Mouse (Mus musculus): Measurements from ENCODE around the gene Rps18. TPM values are rescaled to one million over a fixed set of nuclear protein-coding genes. Genes with fewer than 3 reads are reported as not detected.

The Rps18 gene
- polyA plus RNA-seq, 1 experiment, result 212 TPM

DNA sequence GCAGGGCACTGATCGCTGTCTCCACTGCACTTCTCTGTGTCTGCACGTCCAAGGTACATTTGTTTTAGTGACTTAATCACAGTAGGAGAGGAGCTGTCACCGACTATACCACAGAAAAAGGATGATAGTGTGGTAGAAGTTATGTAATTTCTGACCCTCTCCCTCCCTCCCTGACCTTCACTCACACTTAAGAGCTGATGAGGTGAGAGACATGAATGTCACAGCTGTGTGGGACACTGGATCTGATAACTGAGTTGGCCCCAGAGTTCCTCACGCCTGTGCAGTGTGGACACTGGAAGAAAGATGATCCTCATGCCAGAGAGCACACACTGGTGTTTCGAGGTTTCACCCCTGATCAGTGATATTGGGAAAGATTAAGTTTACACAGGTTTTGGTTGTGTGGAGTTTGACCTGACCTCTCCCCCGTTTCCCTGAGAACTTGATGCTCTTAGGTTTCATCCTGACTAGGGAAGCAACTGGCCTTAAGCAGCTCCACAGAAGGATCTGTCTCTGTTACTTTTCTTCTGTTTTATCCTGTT is 23.8 kb upstream of the Rps18 start:
- H3K27ac ChIP-seq (ENCODE audit: control insufficient read depth, insufficient read depth, low read depth, low read length), result no peak overlapping the region
- H3K36me3 ChIP-seq (ENCODE audit: control insufficient read depth, insufficient read depth, low read length), result no peaks in the 10 kb centered on the region
- no peak overlapping the region for H3K4me3 ChIP-seq (ENCODE audit: control insufficient read depth, low read depth, low read length)
- H3K27me3 ChIP-seq (ENCODE audit: control insufficient read depth, insufficient read depth, low read length), result no peaks in the 10 kb centered on the region
- no peak for TF ChIP-seq CTCF (IDR thresholded peaks at IDR 0.05; ENCODE audit: control insufficient read depth, insufficient read depth, insufficient replicate concordance, low read depth, low read length)
- TF ChIP-seq POLR2A (IDR thresholded peaks at IDR 0.05; ENCODE audit: control insufficient read depth, low read depth, low read length), result no peak
- peaks cover 5% of the 10 kb centered on the region for H3K4me1 ChIP-seq (ENCODE audit: control insufficient read depth, insufficient read depth, low read length)

DNA sequence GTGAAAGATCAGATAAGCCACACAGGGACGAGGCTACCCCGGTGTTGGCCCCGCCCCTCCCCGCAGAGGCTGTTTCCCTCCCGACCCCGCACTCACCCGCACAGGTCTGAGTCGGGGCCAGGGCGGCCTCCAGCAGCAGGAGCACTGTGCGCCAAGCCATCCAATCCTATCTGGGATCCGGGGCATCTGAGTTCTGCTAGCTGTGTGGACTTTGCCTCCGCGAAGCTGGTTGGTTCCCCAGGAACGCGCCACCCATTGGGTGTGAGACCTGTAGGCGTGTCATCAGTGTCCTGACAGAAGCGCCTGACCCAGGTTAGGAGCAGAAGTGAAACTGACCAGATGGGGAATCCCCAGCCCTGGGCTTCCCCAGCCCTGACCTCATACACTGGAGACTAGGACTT is 22.8 kb upstream of the Rps18 start:
- no peak overlapping the region for H3K27ac ChIP-seq (ENCODE audit: control insufficient read depth, insufficient read depth, low read depth, low read length)
- no peaks in the 10 kb centered on the region for H3K27me3 ChIP-seq (ENCODE audit: control insufficient read depth, insufficient read depth, low read length)
- TF ChIP-seq POLR2A (IDR thresholded peaks at IDR 0.05; ENCODE audit: control insufficient read depth, low read depth, low read length) (no peak), CTCF (IDR thresholded peaks at IDR 0.05; ENCODE audit: control insufficient read depth, insufficient read depth, insufficient replicate concordance, low read depth, low read length) (no peak)
- peak overlapping the region; percentile 35; the same call in 1 of the 2 replicates for H3K4me3 ChIP-seq (ENCODE audit: control insufficient read depth, low read depth, low read length)
- H3K4me1 ChIP-seq (ENCODE audit: control insufficient read depth, insufficient read depth, low read length), result peaks cover 5% of the 10 kb centered on the region
- no peaks in the 10 kb centered on the region for H3K36me3 ChIP-seq (ENCODE audit: control insufficient read depth, insufficient read depth, low read length)

- Histone ChIP-seq H3K36me3 (ENCODE audit: control insufficient read depth, insufficient read depth, low read length) (no peaks in the 10 kb centered on the region), H3K27ac (ENCODE audit: control insufficient read depth, insufficient read depth, low read depth, low read length) (no peak overlapping the region), H3K4me1 (ENCODE audit: control insufficient read depth, insufficient read depth, low read length) (peaks cover 5% of the 10 kb centered on the region), H3K27me3 (ENCODE audit: control insufficient read depth, insufficient read depth, low read length) (no peaks in the 10 kb centered on the region), H3K4me3 (ENCODE audit: control insufficient read depth, low read depth, low read length) (peak overlapping the region; percentile 35)
- no peak for TF ChIP-seq POLR2A (IDR thresholded peaks at IDR 0.05; ENCODE audit: control insufficient read depth, low read depth, low read length)
- no peak for TF ChIP-seq CTCF (IDR thresholded peaks at IDR 0.05; ENCODE audit: control insufficient read depth, insufficient read depth, insufficient replicate concordance, low read depth, low read length)
Observed at GRCm38 (mm10) chr17:33977861-33978557, 22.2 kb upstream of the Rps18 start.

GRCm38 (mm10) chr17:33973572-33973971 is 17.8 kb upstream of the Rps18 start:
- no peaks in the 10 kb centered on the region for H3K27me3 ChIP-seq (ENCODE audit: control insufficient read depth, insufficient read depth, low read length)
- peaks cover 5% of the 10 kb centered on the region for H3K4me1 ChIP-seq (ENCODE audit: control insufficient read depth, insufficient read depth, low read length)
- H3K36me3 ChIP-seq (ENCODE audit: control insufficient read depth, insufficient read depth, low read length), result no peaks in the 10 kb centered on the region
- H3K4me3 ChIP-seq (ENCODE audit: control insufficient read depth, low read depth, low read length), result no peak overlapping the region
- H3K27ac ChIP-seq (ENCODE audit: control insufficient read depth, insufficient read depth, low read depth, low read length), result no peak overlapping the region
- TF ChIP-seq CTCF (IDR thresholded peaks at IDR 0.05; ENCODE audit: control insufficient read depth, insufficient read depth, insufficient replicate concordance, low read depth, low read length), result no peak
- no peak for TF ChIP-seq POLR2A (IDR thresholded peaks at IDR 0.05; ENCODE audit: control insufficient read depth, low read depth, low read length)

GRCm38 (mm10) chr17:33972691-33973090 is 16.9 kb upstream of the Rps18 start:
- Histone ChIP-seq H3K27me3 (ENCODE audit: control insufficient read depth, insufficient read depth, low read length) (no peaks in the 10 kb centered on the region), H3K4me1 (ENCODE audit: control insufficient read depth, insufficient read depth, low read length) (peaks cover 1% of the 10 kb centered on the region), H3K36me3 (ENCODE audit: control insufficient read depth, insufficient read depth, low read length) (no peaks in the 10 kb centered on the region), H3K4me3 (ENCODE audit: control insufficient read depth, low read depth, low read length) (no peak overlapping the region), H3K27ac (ENCODE audit: control insufficient read depth, insufficient read depth, low read depth, low read length) (no peak overlapping the region)
- no peak for TF ChIP-seq CTCF (IDR thresholded peaks at IDR 0.05; ENCODE audit: control insufficient read depth, insufficient read depth, insufficient replicate concordance, low read depth, low read length)
- no peak for TF ChIP-seq POLR2A (IDR thresholded peaks at IDR 0.05; ENCODE audit: control insufficient read depth, low read depth, low read length)

DNA sequence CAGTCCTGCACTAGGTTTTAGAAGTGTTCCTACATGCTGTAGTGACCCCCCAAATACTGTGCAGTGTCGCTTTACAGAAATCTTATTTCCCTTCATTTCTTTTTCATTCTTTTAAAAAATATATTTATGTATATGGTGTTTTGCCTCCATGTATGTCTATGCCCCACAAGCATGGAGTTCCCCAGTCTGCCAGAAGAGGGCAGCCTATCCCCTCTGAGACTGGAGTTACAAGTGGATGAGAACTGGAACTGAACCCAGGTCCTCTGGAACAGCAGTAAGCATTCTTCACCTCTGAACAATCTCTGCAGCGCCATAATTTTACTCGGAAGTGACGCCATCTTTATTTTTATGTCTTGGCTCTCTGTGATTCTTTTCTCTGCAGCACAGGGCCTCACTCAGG is 13.6 kb upstream of the Rps18 start:
- H3K36me3 ChIP-seq (ENCODE audit: control insufficient read depth, insufficient read depth, low read length), result no peaks in the 10 kb centered on the region
- H3K27me3 ChIP-seq (ENCODE audit: control insufficient read depth, insufficient read depth, low read length), result no peaks in the 10 kb centered on the region
- no peak overlapping the region for H3K27ac ChIP-seq (ENCODE audit: control insufficient read depth, insufficient read depth, low read depth, low read length)
- TF ChIP-seq CTCF (IDR thresholded peaks at IDR 0.05; ENCODE audit: control insufficient read depth, insufficient read depth, insufficient replicate concordance, low read depth, low read length) (peak; percentile 32; the same call in 1 of the 2 replicates), POLR2A (IDR thresholded peaks at IDR 0.05; ENCODE audit: control insufficient read depth, low read depth, low read length) (no peak)
- H3K4me1 ChIP-seq (ENCODE audit: control insufficient read depth, insufficient read depth, low read length), result no peaks in the 10 kb centered on the region; the same call in none of the 2 replicates
- no peak overlapping the region for H3K4me3 ChIP-seq (ENCODE audit: control insufficient read depth, low read depth, low read length)

DNA sequence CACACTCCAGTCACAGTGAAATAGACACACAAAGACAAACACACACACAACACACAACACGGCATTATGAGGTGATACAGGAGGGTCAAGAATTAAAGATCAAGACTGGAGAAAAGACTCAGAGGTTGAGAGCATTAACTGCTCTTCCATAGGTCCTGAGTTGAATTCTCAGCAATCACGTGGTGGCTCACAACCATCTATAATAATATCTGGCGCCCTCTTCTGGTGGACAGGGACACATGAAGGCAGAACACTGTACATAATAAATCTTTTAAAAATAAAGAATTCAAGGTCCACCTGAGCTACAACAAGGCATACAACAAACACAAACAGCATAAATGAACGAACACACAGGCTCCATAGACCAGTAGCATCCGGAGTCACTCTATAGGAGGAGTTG is 13.1 kb upstream of the Rps18 start:
- H3K27me3 ChIP-seq (ENCODE audit: control insufficient read depth, insufficient read depth, low read length), result no peaks in the 10 kb centered on the region
- TF ChIP-seq POLR2A (IDR thresholded peaks at IDR 0.05; ENCODE audit: control insufficient read depth, low read depth, low read length) (no peak), CTCF (IDR thresholded peaks at IDR 0.05; ENCODE audit: control insufficient read depth, insufficient read depth, insufficient replicate concordance, low read depth, low read length) (no peak)
- no peak overlapping the region for H3K4me3 ChIP-seq (ENCODE audit: control insufficient read depth, low read depth, low read length)
- H3K4me1 ChIP-seq (ENCODE audit: control insufficient read depth, insufficient read depth, low read length), result no peaks in the 10 kb centered on the region; the same call in none of the 2 replicates
- H3K27ac ChIP-seq (ENCODE audit: control insufficient read depth, insufficient read depth, low read depth, low read length), result no peak overlapping the region
- H3K36me3 ChIP-seq (ENCODE audit: control insufficient read depth, insufficient read depth, low read length), result no peaks in the 10 kb centered on the region

Measured in testis, adult 2 months (tissue).